Mouse (Mus musculus) macrophage (primary cell): ENCODE results near the gene Abcc1. TPM values are rescaled to one million over a fixed set of nuclear protein-coding genes. Genes with fewer than 3 reads are reported as not detected.

Source experiments
- H3K27ac ChIP-seq: fragments of 350-480 bp; formaldehyde crosslinking; 2 replicates; pipeline ENCODE4 v1.9.0; 2021
- H3K36me3 ChIP-seq: fragments of 350-480 bp; formaldehyde crosslinking; 2 replicates; pipeline ENCODE4 v1.9.0; 2021; ENCODE audit errors: inconsistent target
- H3K4me3 ChIP-seq: fragments of 350-480 bp; formaldehyde crosslinking; 2 replicates; pipeline ENCODE4 v1.9.0; 2021; ENCODE audit errors: inconsistent target
- H3K79me2 ChIP-seq: fragments of 350-480 bp; formaldehyde crosslinking; 2 replicates; pipeline ENCODE4 v1.9.0; 2021; ENCODE audit errors: inconsistent target
- WGBS: methylation state at CpG from one replicate; pipeline ENCODE4 v1.1.7; 2026; ENCODE audit warnings: inconsistent platforms; ENCODE audit not compliant: missing documents; 5-methylcytosine and 5-hydroxymethylcytosine counted together
- polyA plus RNA-seq: library from polyadenylated mRNA; stranded (reverse); fragments of 250-400 nt; gene quantifications from 3 replicates; pipeline ENCODE4 v1.2.4, GENCODE M21; 2018; ENCODE audit warnings: inconsistent platforms
- total RNA-seq, 78 experiments: library from RNA; depleted of rRNA; stranded (reverse); fragments of 250-400 nt; gene quantifications; 1 replicate in 9 of 78; 2 replicates in 24 of 78; 3 replicates in 43 of 78; 4 replicates in 2 of 78; pipeline ENCODE4 v1.2.4; 2018; ENCODE audit warnings: inconsistent platforms in 56 of 78

Gene Abcc1
- 100 to 1,000 TPM; 106 to 796 (median 207) TPM for total RNA-seq (2018; cell fraction: chromatin; rRNA removed)
- 10 to 100 TPM; 13.3 to 51.1 (median 29.1) TPM for total RNA-seq (2018; cell fraction: cytosol; rRNA removed)
- 100 to 1,000 TPM in 16 of 26 experiments, 10 to 100 TPM in 10; 47.2 to 324 (median 121) TPM for total RNA-seq (2018; cell fraction: nucleus; rRNA removed)
- polyA plus RNA-seq, result 19.8 to 46.6 TPM (median 31.3 TPM) in 3 replicates

DNA sequence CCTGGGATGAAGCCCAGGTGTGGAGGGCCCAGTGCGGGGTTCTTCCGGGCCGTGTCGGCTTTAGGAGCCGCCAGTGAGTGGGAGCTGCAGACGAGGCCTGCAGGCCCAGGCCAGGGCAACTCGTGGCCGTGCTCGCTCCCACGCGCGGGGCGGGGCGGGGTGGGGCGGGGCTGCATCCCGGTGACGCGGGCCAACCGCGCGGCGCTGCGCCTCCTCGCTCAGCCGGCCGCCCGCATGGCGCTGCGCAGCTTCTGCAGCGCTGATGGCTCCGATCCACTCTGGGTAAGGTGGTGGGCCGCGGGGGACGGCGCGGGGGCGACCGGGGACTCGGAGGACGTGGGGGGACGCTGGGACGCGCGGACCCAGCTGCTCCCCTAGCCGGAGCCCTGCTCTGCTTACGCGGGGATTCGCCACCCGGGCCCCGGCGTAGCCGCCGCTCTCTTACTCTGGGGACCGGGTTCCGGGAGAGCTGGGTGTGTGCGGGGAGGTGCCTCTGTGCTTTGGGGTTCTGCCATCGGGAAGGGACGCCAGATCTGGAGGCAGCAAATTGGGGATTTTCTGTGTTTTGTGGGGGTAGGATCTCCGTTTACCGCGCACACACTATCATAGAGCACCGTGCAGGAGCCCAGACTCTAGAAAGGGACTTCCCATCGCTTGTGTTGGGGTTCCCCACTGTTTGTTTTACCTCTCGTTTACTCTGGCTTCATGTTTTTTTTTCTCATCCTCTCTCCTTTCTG is at the start of gene Abcc1:
Abcc1 (plus strand) TSS at position 197 of the 737 bp plus-strand sequence.
- 1% methylated on average over 50 of the region's 64 CpGs for WGBS

DNA sequence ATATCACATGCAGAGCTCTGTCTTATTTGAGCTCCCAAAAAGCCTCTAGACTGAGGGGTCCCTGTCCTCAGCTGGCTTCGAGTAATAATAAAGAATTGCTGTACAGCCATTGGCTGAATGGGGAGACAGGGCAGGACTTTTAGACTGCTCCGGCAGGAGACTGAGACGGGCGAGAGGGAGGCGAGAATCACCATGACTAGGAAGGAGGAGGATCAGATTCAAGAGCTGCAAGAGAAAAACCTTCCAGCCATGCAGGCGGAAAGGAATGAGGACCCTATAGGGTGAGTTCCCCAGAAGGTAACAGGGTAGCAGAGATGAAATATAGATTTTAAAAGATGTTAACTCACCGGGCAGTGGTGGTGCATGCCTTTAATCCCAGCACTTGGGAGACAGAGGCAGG is 48.4 kb upstream of the Abcc1 start:
- Histone ChIP-seq H3K36me3 (no peaks in the 10 kb centered on the region), H3K27ac (no peak overlapping the region), H3K4me3 (no peak overlapping the region), H3K79me2 (peaks cover 46% of the 10 kb centered on the region)
- WGBS, result 95% methylated on average over 6 of the region's 7 CpGs

More for the DNA sequence above, at the start of gene Abcc1:
- peak within 1 kb of the TSS; percentile 82 for H3K27ac ChIP-seq
- peak within 1 kb of the TSS; percentile 89 for H3K4me3 ChIP-seq
- H3K79me2 ChIP-seq, result peaks cover 50% of the 10 kb centered on the region
- H3K36me3 ChIP-seq, result no peaks in the 10 kb centered on the region

DNA sequence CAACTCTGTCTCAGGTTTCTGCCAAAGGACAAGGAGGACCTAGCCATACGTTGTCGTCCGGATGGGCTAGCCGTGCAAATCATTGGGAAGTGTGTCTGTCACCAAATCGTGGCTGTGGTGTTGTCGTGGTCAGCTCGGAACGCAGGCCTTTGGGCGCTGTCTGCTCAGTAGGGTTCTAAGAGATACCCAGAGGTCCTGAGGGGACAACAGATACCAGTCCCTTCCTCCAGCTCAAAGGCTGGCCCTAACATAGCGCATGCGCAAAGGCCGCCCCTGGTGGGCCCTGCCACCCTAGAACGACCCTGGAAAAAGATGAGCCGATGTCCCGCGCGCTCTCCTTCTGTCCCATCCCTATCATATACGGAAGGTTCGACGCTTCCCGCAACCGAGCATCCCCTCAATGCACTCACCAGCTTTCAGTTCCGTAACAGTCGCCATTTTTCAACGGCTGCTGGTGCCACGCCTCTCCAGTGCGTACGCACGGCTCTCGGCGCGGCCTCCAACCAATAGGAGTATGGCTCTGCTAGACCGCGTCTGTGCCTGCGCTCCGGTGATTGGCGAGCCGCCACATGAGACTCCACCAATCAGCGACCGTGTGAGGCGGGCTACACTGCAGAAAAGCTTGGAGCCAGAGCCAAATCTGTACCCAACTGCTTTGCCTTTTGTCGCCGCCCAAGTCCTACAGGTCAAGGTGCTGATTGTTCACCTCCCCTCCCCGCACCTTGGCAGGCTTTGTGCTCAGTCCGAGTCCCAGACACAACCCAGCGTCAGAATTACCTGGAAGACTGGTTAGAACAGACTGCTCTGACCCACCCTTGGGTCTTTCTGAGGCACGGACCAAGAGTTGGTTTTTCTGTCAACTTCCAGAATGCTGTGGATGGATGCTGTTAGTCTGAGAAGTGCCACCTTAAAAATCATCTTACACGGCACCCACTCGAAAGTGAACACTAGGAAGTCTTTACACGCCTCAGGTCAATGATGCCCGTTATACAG is 44.2 kb upstream of the Abcc1 start, which contains the start of gene Fopnl:
Fopnl (minus strand) TSS at position 522 of the 993 bp plus-strand sequence.
- under 1% methylated on average over 47 of the region's 51 CpGs for WGBS
- peak within 1 kb of the TSS; percentile 96 for H3K4me3 ChIP-seq
- H3K79me2 ChIP-seq, result peaks cover 42% of the 10 kb centered on the region
- H3K27ac ChIP-seq, result peak within 1 kb of the TSS; percentile 82
- no peaks in the 10 kb centered on the region for H3K36me3 ChIP-seq

DNA sequence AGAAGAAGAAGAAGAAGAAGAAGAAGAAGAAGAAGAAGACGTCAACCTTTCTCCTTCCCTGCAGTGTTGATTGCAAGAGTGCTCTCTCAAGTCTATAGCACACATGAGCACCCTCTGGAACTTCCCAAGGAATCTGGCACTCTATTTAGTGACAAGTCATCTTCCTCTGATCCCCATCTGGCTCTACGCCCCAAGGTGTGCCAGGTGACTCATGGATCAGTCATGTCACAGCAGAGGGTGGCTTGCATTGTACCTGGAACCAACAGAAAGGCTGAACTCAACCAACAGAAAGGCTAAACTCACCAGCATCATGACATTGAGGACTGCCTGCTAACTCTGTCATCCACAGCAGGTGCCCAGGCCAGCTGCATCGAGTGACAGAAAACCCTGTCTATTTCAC is 41.7 kb upstream of the Abcc1 start:
- Histone ChIP-seq H3K4me3 (no peak overlapping the region), H3K36me3 (no peaks in the 10 kb centered on the region), H3K79me2 (peaks cover 24% of the 10 kb centered on the region), H3K27ac (no peak overlapping the region)
- WGBS, result 93% methylated on average over 3 of the region's 3 CpGs

DNA sequence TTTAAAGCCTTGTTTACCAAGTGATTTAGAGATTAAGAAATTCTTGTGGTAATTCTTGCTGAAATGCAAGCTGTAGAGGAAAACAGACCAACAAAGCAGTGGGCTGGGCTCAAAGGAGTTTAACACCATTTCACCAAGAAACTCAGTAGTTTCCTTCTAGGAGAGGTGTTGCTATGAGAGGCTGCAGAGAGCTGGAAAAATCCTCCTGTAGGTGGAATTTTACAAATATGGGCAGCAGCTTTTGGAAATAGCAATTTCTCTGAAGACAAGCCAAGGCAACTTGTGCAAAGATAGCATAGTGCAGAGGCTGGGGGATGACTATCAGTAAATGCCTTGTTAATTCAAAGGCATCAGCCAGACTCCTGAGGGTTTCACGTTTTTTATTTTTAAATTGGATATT is 40.9 kb upstream of the Abcc1 start:
- WGBS, result 73% methylated on average over 1 of the region's 1 CpGs
- H3K36me3 ChIP-seq, result no peaks in the 10 kb centered on the region
- H3K27ac ChIP-seq, result no peak overlapping the region
- no peak overlapping the region for H3K4me3 ChIP-seq
- H3K79me2 ChIP-seq, result peaks cover 16% of the 10 kb centered on the region

DNA sequence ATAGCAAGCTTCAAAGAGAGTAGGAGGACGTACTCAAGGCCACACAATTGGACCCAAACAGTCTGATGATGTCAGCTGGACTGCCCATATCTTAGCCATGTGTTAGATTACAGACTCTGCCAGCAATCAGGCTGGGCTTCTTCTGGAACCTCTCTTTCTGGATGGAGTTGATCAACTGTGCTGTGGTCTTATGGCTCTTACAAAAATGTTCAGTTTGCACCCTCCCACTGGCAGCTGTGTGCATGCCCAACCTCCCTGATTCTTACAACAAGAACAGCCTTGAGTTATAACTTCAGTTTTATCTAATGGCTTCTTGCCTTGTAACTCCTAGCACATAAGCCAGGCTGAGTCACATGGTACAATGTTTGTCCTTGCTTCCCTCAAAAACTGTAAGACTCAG is 33.2 kb upstream of the Abcc1 start:
- Histone ChIP-seq H3K27ac (no peak overlapping the region), H3K4me3 (no peak overlapping the region), H3K36me3 (no peaks in the 10 kb centered on the region), H3K79me2 (no peaks in the 10 kb centered on the region)
- 93% methylated on average over 1 of the region's 1 CpGs for WGBS

DNA sequence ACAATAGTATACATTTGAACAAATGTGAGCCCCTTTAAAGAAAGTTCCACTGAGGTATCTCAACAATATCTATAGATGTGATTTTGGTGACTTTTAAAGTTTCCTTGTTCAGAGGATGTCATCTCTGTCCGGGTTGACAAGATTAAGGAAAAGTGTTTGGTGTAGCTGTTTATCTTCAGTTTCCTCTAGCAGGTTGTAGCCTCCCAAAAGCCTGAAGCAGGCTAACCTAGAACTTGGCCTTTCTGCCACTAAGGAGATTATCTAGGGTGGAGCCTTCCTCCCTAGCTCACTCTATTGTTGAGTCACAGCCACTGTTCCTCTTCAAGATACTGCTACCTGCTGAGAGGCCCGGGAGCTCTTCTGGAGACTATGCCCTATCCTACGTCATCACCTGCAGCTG is 16.4 kb upstream of the Abcc1 start:
- Histone ChIP-seq H3K36me3 (no peaks in the 10 kb centered on the region), H3K27ac (no peak overlapping the region), H3K4me3 (no peak overlapping the region), H3K79me2 (no peaks in the 10 kb centered on the region)
- whole genome bisulfite sequencing, result 79% methylated on average over 3 of the region's 3 CpGs

DNA sequence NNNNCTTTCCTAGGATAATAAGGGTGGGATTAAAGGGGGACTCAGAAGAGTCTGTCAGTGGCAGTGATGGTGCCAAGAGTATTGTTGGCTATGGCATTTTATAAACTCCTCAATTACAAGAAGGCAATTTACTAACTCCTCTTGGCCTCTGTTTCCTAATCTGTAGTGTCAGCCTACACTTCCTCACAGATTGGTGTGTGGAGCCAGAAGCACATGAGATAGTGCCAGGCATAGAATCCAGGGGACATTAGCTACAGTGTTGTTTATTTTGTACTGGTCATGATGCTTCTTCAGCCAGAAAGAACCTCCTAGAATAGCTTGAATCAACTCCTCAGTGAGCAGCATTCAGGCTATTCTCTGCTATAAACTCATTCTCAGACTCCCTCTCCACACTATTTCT is 9.8 kb upstream of the Abcc1 start:
- Histone ChIP-seq H3K27ac (peak overlapping the region; percentile 86), H3K79me2 (no peaks in the 10 kb centered on the region), H3K36me3 (no peaks in the 10 kb centered on the region), H3K4me3 (no peak overlapping the region)

DNA sequence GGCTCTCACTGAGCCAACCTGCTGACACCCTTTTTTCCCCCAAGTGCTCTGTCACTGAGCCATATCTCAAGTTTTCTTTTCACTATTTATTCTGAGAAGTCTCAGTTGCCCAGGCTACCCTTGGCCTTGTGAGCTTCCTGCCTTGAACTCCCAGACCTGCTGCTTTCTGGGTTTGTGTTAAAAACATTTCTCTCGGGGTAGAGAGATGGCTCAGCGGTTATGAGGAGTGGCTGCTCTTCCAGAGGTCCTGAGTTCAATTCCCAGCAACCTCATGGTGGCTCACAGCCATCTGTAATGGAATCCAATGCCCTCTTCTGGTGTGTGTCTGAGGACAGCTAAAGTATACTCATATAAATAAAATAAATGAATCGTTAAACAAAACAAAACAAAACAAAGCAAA is 9.1 kb upstream of the Abcc1 start:
- WGBS, result 74% methylated on average over 3 of the region's 3 CpGs

DNA sequence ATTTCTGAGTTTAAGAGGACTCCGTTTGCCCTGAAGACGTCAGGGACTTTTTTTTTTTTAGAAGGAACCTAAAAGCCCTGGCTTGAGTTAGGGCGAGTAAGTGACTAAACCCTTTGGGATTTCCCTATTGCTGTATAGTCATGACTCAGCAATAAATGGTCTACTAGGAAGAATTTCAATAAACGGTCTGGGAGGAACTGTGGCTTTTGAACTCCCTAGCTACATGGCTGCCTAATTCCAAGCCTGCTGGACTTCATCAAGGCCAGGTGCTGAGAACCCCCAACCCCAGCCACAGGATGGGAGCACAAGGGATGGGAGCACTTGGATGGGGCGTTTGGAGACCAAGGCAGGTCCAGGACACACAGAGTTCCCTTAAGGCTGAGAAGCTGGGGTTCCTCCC is 8.7 kb upstream of the Abcc1 start:
- Histone ChIP-seq H3K4me3 (no peak overlapping the region), H3K79me2 (no peaks in the 10 kb centered on the region), H3K36me3 (no peaks in the 10 kb centered on the region), H3K27ac (peak overlapping the region; percentile 86)
- 22% methylated on average over 5 of the region's 5 CpGs for WGBS

More for the DNA sequence above, 9.1 kb upstream of the Abcc1 start:
- no peaks in the 10 kb centered on the region for H3K36me3 ChIP-seq
- H3K4me3 ChIP-seq, result no peak overlapping the region
- no peaks in the 10 kb centered on the region for H3K79me2 ChIP-seq
- H3K27ac ChIP-seq, result peak overlapping the region; percentile 86

DNA sequence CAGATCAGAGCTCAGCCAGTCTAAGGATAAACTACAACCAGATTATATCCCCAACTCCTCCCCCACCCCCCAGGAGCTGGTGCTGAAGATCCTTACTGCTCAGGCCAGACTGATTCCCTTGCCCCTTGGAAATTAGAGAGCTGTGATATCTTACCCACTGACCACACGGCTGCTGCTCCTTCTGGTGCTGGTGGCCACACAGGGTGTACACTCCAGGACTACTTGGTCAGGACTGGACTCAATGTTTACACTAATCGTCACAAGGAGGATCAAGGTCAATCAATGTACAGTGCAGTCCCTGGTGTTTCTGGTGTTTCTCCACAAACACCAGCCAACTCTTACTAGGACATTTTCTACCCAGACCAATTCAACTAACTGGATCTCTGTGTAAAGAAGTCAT is 3.5 kb upstream of the Abcc1 start:
- Histone ChIP-seq H3K79me2 (peaks cover 13% of the 10 kb centered on the region), H3K27ac (peak overlapping the region; percentile 66), H3K4me3 (no peak overlapping the region), H3K36me3 (no peaks in the 10 kb centered on the region)
- WGBS, result 89% methylated on average over 2 of the region's 2 CpGs

DNA sequence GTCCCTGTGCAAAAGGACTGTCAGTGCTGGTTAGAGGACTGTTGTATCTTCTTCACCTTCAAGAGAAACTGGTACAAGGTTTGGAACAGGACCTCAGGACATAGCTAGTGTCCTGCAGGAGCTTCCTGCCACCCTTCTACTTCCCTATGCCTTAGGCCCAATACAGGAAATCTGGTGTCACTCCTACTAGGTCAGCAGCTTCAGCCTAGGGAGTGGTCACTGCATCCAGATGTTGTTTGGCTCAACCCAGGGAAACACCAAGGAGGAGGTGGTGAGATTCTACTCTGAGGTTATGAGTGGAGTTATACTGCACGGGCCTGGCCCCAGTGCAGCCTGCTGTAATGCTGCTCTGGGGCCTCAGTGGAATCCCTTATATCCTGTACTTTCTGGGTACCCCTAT is 2.8 kb upstream of the Abcc1 start:
- Histone ChIP-seq H3K27ac (peak overlapping the region; percentile 66), H3K79me2 (peaks cover 20% of the 10 kb centered on the region), H3K36me3 (no peaks in the 10 kb centered on the region), H3K4me3 (no peak overlapping the region)
- 0% methylated on average over 1 of the region's 1 CpGs for WGBS

DNA sequence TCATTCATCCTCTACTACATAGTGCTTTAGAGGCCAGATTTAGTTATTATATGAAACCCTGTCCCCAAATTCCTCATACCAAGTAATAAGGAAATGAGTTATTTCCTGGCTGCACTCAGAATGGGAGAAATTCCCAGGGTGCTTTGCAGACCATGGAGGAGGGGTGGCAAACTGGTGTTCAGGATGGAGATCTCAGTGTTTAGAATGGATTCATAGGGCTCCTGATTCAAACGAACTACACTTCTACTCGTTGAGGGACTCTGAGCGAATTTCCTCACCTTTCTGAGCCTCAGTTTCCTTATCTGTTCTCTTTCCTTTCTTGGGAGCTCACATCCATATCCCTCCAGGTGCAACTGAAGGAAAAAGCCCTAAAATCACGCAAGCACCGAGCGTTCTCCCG is 427 bp upstream of the Abcc1 start:
- peaks cover 44% of the 10 kb centered on the region for H3K79me2 ChIP-seq
- H3K27ac ChIP-seq, result peak overlapping the region; percentile 82
- no peaks in the 10 kb centered on the region for H3K36me3 ChIP-seq
- no peak overlapping the region; the same call in 1 of the 2 replicates for H3K4me3 ChIP-seq
- 7% methylated on average over 7 of the region's 7 CpGs for WGBS

DNA sequence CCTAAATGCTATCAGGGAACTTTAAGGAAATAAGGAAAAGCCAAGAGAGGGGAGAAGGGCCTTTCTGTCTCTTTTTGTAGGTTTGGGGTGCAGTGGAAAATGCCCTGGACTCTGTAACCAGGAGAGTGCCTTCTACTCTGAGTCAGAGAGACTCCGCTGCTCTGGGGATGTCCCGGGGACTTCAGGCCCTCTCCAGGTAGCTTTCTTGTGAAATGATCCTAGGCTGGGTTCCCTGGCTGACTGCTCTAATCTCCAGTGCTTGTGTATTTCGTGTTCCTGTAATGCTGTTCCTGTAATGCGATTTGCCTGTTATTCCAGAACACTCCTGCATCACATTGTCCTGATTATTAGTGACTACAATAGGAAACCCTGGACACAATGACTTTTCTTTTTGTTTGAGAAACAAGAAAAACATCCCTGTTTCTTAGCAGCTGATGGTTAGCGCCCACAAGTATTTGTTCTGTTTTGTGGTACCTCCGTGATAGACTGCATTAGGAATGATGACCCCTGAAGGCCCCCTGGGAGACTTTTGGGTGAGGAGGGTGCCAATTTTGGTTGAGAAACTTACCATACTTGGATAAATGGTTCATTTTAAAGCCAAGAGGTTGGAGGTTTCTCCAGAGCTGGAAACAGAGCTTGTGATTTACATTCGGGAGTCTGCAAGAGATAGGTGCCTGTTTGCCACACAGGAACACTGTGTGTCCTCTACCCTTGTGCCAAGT is 902 bp downstream of the Abcc1 start:
- H3K4me3 ChIP-seq, result peak overlapping the region; percentile 89
- WGBS, result 16% methylated on average over 7 of the region's 7 CpGs
- peaks cover 57% of the 10 kb centered on the region for H3K79me2 ChIP-seq
- H3K27ac ChIP-seq, result peak overlapping the region; percentile 77
- H3K36me3 ChIP-seq, result no peaks in the 10 kb centered on the region
